Mouse (Mus musculus) neural tube, embryonic 14.5 days (tissue): ENCODE data around the gene Srp54c. TPM values are rescaled to one million over a fixed set of nuclear protein-coding genes. Genes with fewer than 3 reads are reported as not detected.
A peak's percentile ranks its signal among the peaks of the same experiment; 100 is the strongest.
"Not testable (repeated sequence)": the region's sequence is repeated elsewhere in the genome, so short reads cannot be mapped to it uniquely, and the experiment has no call there.

ENCODE experiments used
- ATAC-seq: fragments of 200-750 bp; cut with Nextera tagmentation; 2 replicates; pipeline ENCODE4 v1.8.0; 2017; ENCODE audit warnings: low read depth, mild to moderate bottlenecking, moderate TSS enrichment, moderate library complexity
- H3K27ac ChIP-seq: fragments of 300-500 bp; sonication (generic); 2 replicates; pipeline ENCODE4 v1.5.1; 2014; ENCODE audit warnings: low read depth, mild to moderate bottlenecking, control low read depth, low read length, moderate library complexity, mixed read lengths
- H3K27me3 ChIP-seq: fragments of 300-500 bp; sonication (generic); 2 replicates; pipeline ENCODE4 v1.6.1; 2014; ENCODE audit warnings: low read length; ENCODE audit not compliant: control insufficient read depth, insufficient read depth
- H3K36me3 ChIP-seq: fragments of 300-500 bp; sonication (generic); 2 replicates; pipeline ENCODE4 v1.6.1; 2014; ENCODE audit warnings: low read length, mixed read lengths; ENCODE audit not compliant: control insufficient read depth, insufficient read depth
- H3K4me1 ChIP-seq: fragments of 300-500 bp; sonication (generic); 2 replicates; pipeline ENCODE4 v1.6.1; 2014; ENCODE audit warnings: low read length; ENCODE audit not compliant: control insufficient read depth, insufficient read depth
- H3K4me2 ChIP-seq: fragments of 300-500 bp; sonication (generic); 2 replicates; pipeline ENCODE4 v1.6.1; 2014; ENCODE audit warnings: mild to moderate bottlenecking, low read depth, low read length, control low read depth
- H3K4me3 ChIP-seq: fragments of 300-500 bp; sonication (generic); 2 replicates; pipeline ENCODE4 v1.5.1; 2014; ENCODE audit warnings: low read depth, low read length, control low read depth, mixed read lengths
- H3K9ac ChIP-seq: fragments of 300-500 bp; sonication (generic); replicated peaks from 2 replicates; pipeline ENCODE4 v1.6.1; 2014; ENCODE audit warnings: low read depth, mild to moderate bottlenecking, control low read depth, low read length, mixed read lengths
- H3K9me3 ChIP-seq: fragments of 300-500 bp; sonication (generic); 2 replicates; pipeline ENCODE4 v1.6.1; 2016; ENCODE audit warnings: low read length; ENCODE audit not compliant: control insufficient read depth
- WGBS: fragments of 180-500 bp; shearing (Covaris S2); extraction: QIAGEN DNeasy Blood & Tissue Kit; methylation state at CpG from one replicate; pipeline ENCODE4 v1.1.7; 2014; 5-methylcytosine and 5-hydroxymethylcytosine counted together
- polyA plus RNA-seq: library from polyadenylated mRNA; unstranded; fragments of >200 nt; fragmentation: Nextera tagmentation; extraction: Ambion mirVana; gene quantifications from 2 replicates; pipeline ENCODE4 v1.2.1, GENCODE M21; 2014

The Srp54c gene
- 79.7 and 93.0 TPM in 2 replicates for polyA plus RNA-seq

GRCm38 (mm10) chr12:55229626-55230519 lies at the start of gene Srp54c:
Gene Srp54c, plus strand, starts transcription at chr12:55230168.
- not testable (repeated sequence) for H3K4me2 ChIP-seq, H3K27ac ChIP-seq, H3K9me3 ChIP-seq, H3K9ac ChIP-seq, H3K36me3 ChIP-seq, H3K27me3 ChIP-seq, H3K4me1 ChIP-seq
- WGBS = no CpG with 5 or more reads among the region's 57 CpGs
- H3K4me3 ChIP-seq = peak within 1 kb of the TSS; percentile 25; the same call in 1 of the 2 replicates
- peak; percentile 99 for ATAC-seq

GRCm38 (mm10) chr12:55187686-55188085 lies 42.3 kb upstream of the Srp54c start:
- H3K4me1 ChIP-seq, H3K27ac ChIP-seq, H3K4me3 ChIP-seq, H3K27me3 ChIP-seq, H3K9ac ChIP-seq, H3K4me2 ChIP-seq, H3K36me3 ChIP-seq, ATAC-seq, H3K9me3 ChIP-seq: not testable (repeated sequence)
- no CpG with 5 or more reads among the region's 8 CpGs for WGBS

- H3K4me2 ChIP-seq, H3K27ac ChIP-seq, H3K9me3 ChIP-seq, H3K4me3 ChIP-seq, H3K36me3 ChIP-seq, H3K9ac ChIP-seq, ATAC-seq, H3K27me3 ChIP-seq, H3K4me1 ChIP-seq: not testable (repeated sequence)
- no CpG with 5 or more reads among the region's 5 CpGs for WGBS
These were observed 40.8 kb upstream of the Srp54c start for GRCm38 (mm10) chr12:55189127-55189526.

- peak; percentile 98 for ATAC-seq
- H3K9me3 ChIP-seq, H3K9ac ChIP-seq, H3K4me1 ChIP-seq, H3K36me3 ChIP-seq, H3K4me3 ChIP-seq, H3K27me3 ChIP-seq, H3K27ac ChIP-seq, H3K4me2 ChIP-seq: not testable (repeated sequence)
- no CpG with 5 or more reads among the region's 40 CpGs for WGBS
These were observed 30.7 kb upstream of the Srp54c start, which contains the start of gene 1700047I17Rik2 for GRCm38 (mm10) chr12:55199306-55199705. Gene 1700047I17Rik2, plus strand, starts transcription at chr12:55199592.

- H3K9me3 ChIP-seq, H3K4me1 ChIP-seq, H3K36me3 ChIP-seq, H3K27me3 ChIP-seq, H3K4me3 ChIP-seq, H3K4me2 ChIP-seq, H3K27ac ChIP-seq, H3K9ac ChIP-seq: not testable (repeated sequence)
- no CpG with 5 or more reads among the region's 18 CpGs for WGBS
- ATAC-seq = peak; percentile 59
These were observed 30.2 kb upstream of the Srp54c start for GRCm38 (mm10) chr12:55199799-55200198.

- not testable (repeated sequence) for ATAC-seq, H3K4me2 ChIP-seq, H3K4me1 ChIP-seq, H3K27ac ChIP-seq, H3K27me3 ChIP-seq, H3K9ac ChIP-seq, H3K4me3 ChIP-seq, H3K36me3 ChIP-seq, H3K9me3 ChIP-seq
- WGBS = no CpG with 5 or more reads among the region's 6 CpGs
These were observed 17.0 kb upstream of the Srp54c start for GRCm38 (mm10) chr12:55212944-55213343.

- ATAC-seq = peak; percentile 52
These were observed 523 bp downstream of the Srp54c start for GRCm38 (mm10) chr12:55230520-55230861.

GRCm38 (mm10) chr12:55242243-55242642 lies 12.3 kb downstream of the Srp54c start:
- H3K4me2 ChIP-seq, H3K9me3 ChIP-seq, ATAC-seq, H3K4me3 ChIP-seq, H3K9ac ChIP-seq, H3K27ac ChIP-seq, H3K27me3 ChIP-seq, H3K36me3 ChIP-seq, H3K4me1 ChIP-seq: not testable (repeated sequence)
- WGBS = no CpG with 5 or more reads among the region's 8 CpGs

More at GRCm38 (mm10) chr12:55230520-55230861, 523 bp downstream of the Srp54c start:
- 0% methylated on average over 7 of the region's 25 CpGs for WGBS
- peak overlapping the region; percentile 25; the same call in 1 of the 2 replicates for H3K4me3 ChIP-seq
- not testable (repeated sequence) for H3K9ac ChIP-seq, H3K27me3 ChIP-seq, H3K36me3 ChIP-seq, H3K27ac ChIP-seq, H3K4me1 ChIP-seq, H3K9me3 ChIP-seq, H3K4me2 ChIP-seq

- no CpG with 5 or more reads among the region's 8 CpGs for WGBS
- not testable (repeated sequence) for H3K4me1 ChIP-seq, H3K36me3 ChIP-seq, H3K27ac ChIP-seq, H3K9ac ChIP-seq, ATAC-seq, H3K4me2 ChIP-seq, H3K27me3 ChIP-seq, H3K9me3 ChIP-seq, H3K4me3 ChIP-seq
These were observed 32.0 kb downstream of the Srp54c start for GRCm38 (mm10) chr12:55261950-55262349.
